Mouse (Mus musculus) lung, adult 2 months (tissue): ENCODE data around the gene Rps6ka1. TPM values are rescaled to one million over a fixed set of nuclear protein-coding genes. Genes with fewer than 3 reads are reported as not detected.

Experiments
- DNase-seq: peaks from one replicate; pipeline ENCODE4 v3.0.0; 2022
- H3K4me1 ChIP-seq: fragments of 200-500 bp; 2 replicates; pipeline ENCODE4 v1.6.1; 2011; ENCODE audit warnings: low read length; ENCODE audit not compliant: control insufficient read depth, insufficient read depth
- H3K4me3 ChIP-seq: fragments of 200-500 bp; replicated peaks from 2 replicates; pipeline ENCODE3; 2011; ENCODE audit warnings: low read depth, mild to moderate bottlenecking, control low read depth, low read length; ENCODE audit errors: extremely low read depth
- CTCF ChIP-seq: fragments of 200-500 bp; IDR thresholded peaks from 2 replicates; pipeline ENCODE4 v1.5.1; 2011; ENCODE audit warnings: mild to moderate bottlenecking, low read length, control low read depth; ENCODE audit not compliant: insufficient read depth
- POLR2A ChIP-seq: fragments of 200-500 bp; IDR thresholded peaks from 2 replicates; pipeline ENCODE4 v1.6.1; 2011; ENCODE audit warnings: low read depth, mild to moderate bottlenecking, control low read depth, low read length, borderline replicate concordance; ENCODE audit errors: extremely low read depth
- WGBS: fragments of 180-500 bp; shearing (Covaris S2); methylation state at CpG from one replicate; pipeline ENCODE4 v1.1.7; 2018; 5-methylcytosine and 5-hydroxymethylcytosine counted together
- polyA plus RNA-seq: library from polyadenylated mRNA; depleted of rRNA; stranded (reverse); fragments of >200 nt; gene quantifications from 2 replicates; pipeline ENCODE4 v1.2.3, GENCODE M21; 2012

The Rps6ka1 gene
- polyA plus RNA-seq, 1 experiment: 65.6 TPM

GRCm38 (mm10) chr4:133899241-133899800, 11.7 kb upstream of the Rps6ka1 start:
- Histone ChIP-seq H3K4me3 (no peak overlapping the region), H3K4me1 (peaks cover 3% of the 10 kb centered on the region; the same call in 1 of the 2 replicates)
- 67% methylated on average over 9 of the region's 9 CpGs for WGBS
- DNase-seq: no peak
- TF ChIP-seq CTCF: no peak

- no peak for DNase-seq
- TF ChIP-seq CTCF: no peak
- TF ChIP-seq POLR2A: no peak
- Histone ChIP-seq H3K4me1 (0 out of 2 replicates have a peak, but pooled peaks cover 3% of the 10 kb centered on the region), H3K4me3 (no peak overlapping the region)
- whole genome bisulfite sequencing: 25% methylated on average over 6 of the region's 6 CpGs
Measured at GRCm38 (mm10) chr4:133898151-133898550, 10.6 kb upstream of the Rps6ka1 start.

GRCm38 (mm10) chr4:133897431-133897891, 9.9 kb upstream of the Rps6ka1 start:
- 75% methylated on average over 11 of the region's 11 CpGs for WGBS
- TF ChIP-seq POLR2A (no peak), CTCF (no peak)
- Histone ChIP-seq H3K4me3 (no peak overlapping the region), H3K4me1 (0 out of 2 replicates have a peak, but pooled peaks cover 3% of the 10 kb centered on the region)
- no peak for DNase-seq

- 82% methylated on average over 1 of the region's 1 CpGs for WGBS
- DNase-seq: no peak
- 0 out of 2 replicates have a peak, but pooled peaks cover 3% of the 10 kb centered on the region for H3K4me1 ChIP-seq
- TF ChIP-seq POLR2A (no peak), CTCF (no peak)
- H3K4me3 ChIP-seq: no peak overlapping the region
Measured at GRCm38 (mm10) chr4:133896984-133897383, 9.4 kb upstream of the Rps6ka1 start.

- 95% methylated on average over 3 of the region's 3 CpGs for WGBS
- 0 out of 2 replicates have a peak, but pooled peaks cover 3% of the 10 kb centered on the region for H3K4me1 ChIP-seq
- TF ChIP-seq CTCF (no peak), POLR2A (no peak)
- DNase-seq: no peak
- H3K4me3 ChIP-seq: no peak overlapping the region
Measured at GRCm38 (mm10) chr4:133896002-133896401, 8.4 kb upstream of the Rps6ka1 start.

- no peak for TF ChIP-seq CTCF
- peak; percentile 43; the same call in 1 of the 2 replicates for TF ChIP-seq POLR2A
- DNase-seq: peak; percentile 49
- H3K4me3 ChIP-seq: peak overlapping the region; percentile 73
- peaks cover 11% of the 10 kb centered on the region; the same call in 1 of the 2 replicates for H3K4me1 ChIP-seq
- WGBS: 1% methylated on average over 31 of the region's 32 CpGs
Measured at GRCm38 (mm10) chr4:133887249-133887648, 348 bp downstream of the Rps6ka1 start.

GRCm38 (mm10) chr4:133885991-133886501, 1.6 kb downstream of the Rps6ka1 start:
- peak; percentile 52 for DNase-seq
- peak overlapping the region; percentile 73 for H3K4me3 ChIP-seq
- H3K4me1 ChIP-seq: peaks cover 11% of the 10 kb centered on the region; the same call in 1 of the 2 replicates
- WGBS: 27% methylated on average over 10 of the region's 10 CpGs
- TF ChIP-seq POLR2A: 0 out of 2 replicates have a peak, but pooled peaks have one; percentile 20
- TF ChIP-seq CTCF: no peak

GRCm38 (mm10) chr4:133885331-133885730, 2.3 kb downstream of the Rps6ka1 start:
- no peak overlapping the region for H3K4me3 ChIP-seq
- TF ChIP-seq POLR2A: no peak
- no peak for TF ChIP-seq CTCF
- H3K4me1 ChIP-seq: peaks cover 11% of the 10 kb centered on the region; the same call in 1 of the 2 replicates
- no peak for DNase-seq
- WGBS: 65% methylated on average over 4 of the region's 4 CpGs

- TF ChIP-seq CTCF: no peak
- no peak for TF ChIP-seq POLR2A
- Histone ChIP-seq H3K4me3 (no peak overlapping the region), H3K4me1 (peaks cover 11% of the 10 kb centered on the region; the same call in 1 of the 2 replicates)
- no peak for DNase-seq
- 54% methylated on average over 3 of the region's 3 CpGs for WGBS
Measured at GRCm38 (mm10) chr4:133884888-133885287, 2.7 kb downstream of the Rps6ka1 start.
